Comparison of ENCODE assay signal across 9 mouse cellular contexts in genomic region chr1:74807551-74808071, GRCm38 (mm10). TPM values are rescaled to one million over a fixed set of nuclear protein-coding genes. Genes with fewer than 3 reads are reported as not detected.
DNase-seq lines count a peak whose midpoint lies in the region; ATAC-seq and TF ChIP-seq lines count a peak whose summit lies in the region.
"Had no signal": no experiment of that assay in that cellular context is flagged by ENCODE, and none has a peak within 500 bp of the region (broad histone marks: within the 10 kb centered on the region; RNA-seq: fewer than 3 reads in every experiment).

No protein-coding gene starts in this region.

- DNase-seq in liver, adult 2 months (ENCODE audit: extremely low read depth, low read depth, low spot score), result peak; percentile 82
- DNase-seq in liver, result no peak
- no peak for DNase-seq in left cerebral cortex, postnatal 25 days (ENCODE audit: low spot score in 2 of 2)
- DNase-seq in right cerebral cortex, postnatal 36 days (ENCODE audit: low spot score in 2 of 2), result no peak
- no peak for DNase-seq in left cerebral cortex, adult 18-20 months (ENCODE audit: low spot score in 2 of 2)

- no peak for TF ChIP-seq CTCF in liver, adult 2 months (IDR thresholded peaks at IDR 0.05; ENCODE audit: low read depth, low read length)
- TF ChIP-seq CTCF in olfactory bulb, adult 2 months (IDR thresholded peaks at IDR 0.05; ENCODE audit: insufficient read depth, low read depth, low read length), result no peak

- no peak overlapping the region for H3K9ac ChIP-seq in liver, adult 2 months (ENCODE audit: low read depth, low read length)
- H3K9ac ChIP-seq in embryonic facial prominence, embryonic 13.5 days, result peak overlapping the region; percentile 27; the same call in 1 of the 2 replicates
- H3K9ac ChIP-seq in intestine, embryonic 16.5 days (ENCODE audit: low read depth, low read length), result no peak overlapping the region

- no peak overlapping the region for H3K27ac ChIP-seq in liver, adult 2 months (replicated peaks; ENCODE audit: insufficient read depth, low read depth, low read length)
- H3K27ac ChIP-seq in embryonic facial prominence, embryonic 13.5 days, result peak overlapping the region; percentile 69
- no peak overlapping the region for H3K27ac ChIP-seq in intestine, embryonic 16.5 days (ENCODE audit: low read length)
- peak overlapping the region; percentile 33; the same call in 1 of the 2 replicates for H3K27ac ChIP-seq in olfactory bulb, adult 2 months (ENCODE audit: insufficient read depth, low read depth, low read length)

- peak; percentile 15; the same call in 1 of the 2 replicates for ATAC-seq in embryonic facial prominence, embryonic 13.5 days (ENCODE audit: insufficient number of reproducible peaks, insufficient read depth, low FRiP score, low TSS enrichment, low read depth)
- peak; percentile 7; the same call in 1 of the 2 replicates for ATAC-seq in intestine, embryonic 16.5 days

- peaks cover 7% of the 10 kb centered on the region; the same call in 1 of the 2 replicates for H3K27me3 ChIP-seq in liver, adult 2 months (ENCODE audit: control insufficient read depth, insufficient read depth, low read length)
- H3K27me3 ChIP-seq in embryonic facial prominence, embryonic 13.5 days, result peaks cover 88% of the 10 kb centered on the region
- peaks cover 62% of the 10 kb centered on the region for H3K27me3 ChIP-seq in intestine, embryonic 16.5 days (replicated peaks; ENCODE audit: control insufficient read depth, insufficient read depth, low read length)

- H3K36me3 ChIP-seq in liver, adult 2 months (ENCODE audit: control insufficient read depth, insufficient read depth, low read length), result no peaks in the 10 kb centered on the region
- H3K36me3 ChIP-seq in embryonic facial prominence, embryonic 13.5 days, result no peaks in the 10 kb centered on the region
- H3K36me3 ChIP-seq in intestine, embryonic 16.5 days (ENCODE audit: control insufficient read depth, insufficient read depth, low read length), result no peaks in the 10 kb centered on the region

- H3K4me2 ChIP-seq in embryonic facial prominence, embryonic 13.5 days, result peak overlapping the region; percentile 62
- H3K4me2 ChIP-seq in intestine, embryonic 16.5 days (ENCODE audit: low read depth, low read length), result 0 out of 2 replicates have a peak overlapping the region, but pooled peaks have one; percentile 5

- no peak overlapping the region for H3K4me3 ChIP-seq in liver, adult 2 months (ENCODE audit: insufficient read depth, low read depth, low read length)
- H3K4me3 ChIP-seq in embryonic facial prominence, embryonic 13.5 days, result peak overlapping the region; percentile 33
- H3K4me3 ChIP-seq in intestine, embryonic 16.5 days (ENCODE audit: low read length), result no peak overlapping the region
- no peak overlapping the region for H3K4me3 ChIP-seq in olfactory bulb, adult 2 months (ENCODE audit: insufficient read depth, low read depth, low read length)

- no peaks in the 10 kb centered on the region for H3K79me2 ChIP-seq in liver, adult 2 months (ENCODE audit: control insufficient read depth, insufficient read depth, low read length)

- no peaks in the 10 kb centered on the region for H3K9me3 ChIP-seq in embryonic facial prominence, embryonic 13.5 days
- no peaks in the 10 kb centered on the region for H3K9me3 ChIP-seq in intestine, embryonic 16.5 days (ENCODE audit: control insufficient read depth, low read length)

- peaks cover 7% of the 10 kb centered on the region for H3K4me1 ChIP-seq in liver, adult 2 months (ENCODE audit: control insufficient read depth, insufficient read depth, low read length)
- H3K4me1 ChIP-seq in embryonic facial prominence, embryonic 13.5 days, result peaks cover 56% of the 10 kb centered on the region
- peaks cover 21% of the 10 kb centered on the region for H3K4me1 ChIP-seq in intestine, embryonic 16.5 days (ENCODE audit: control insufficient read depth, insufficient read depth, low read length)
- H3K4me1 ChIP-seq in olfactory bulb, adult 2 months (ENCODE audit: control insufficient read depth, insufficient read depth, low read length), result peaks cover 39% of the 10 kb centered on the region

- WGBS in liver, adult 2 months, result 11% methylated on average over 23 of the region's 23 CpGs
- 4% methylated on average over 23 of the region's 23 CpGs for WGBS in embryonic facial prominence, embryonic 13.5 days
- WGBS in intestine, embryonic 16.5 days, result 5% methylated on average over 23 of the region's 23 CpGs
- 13% methylated on average over 23 of the region's 23 CpGs for WGBS in olfactory bulb, adult 2 months

- no peak for TF ChIP-seq POLR2A in liver, adult 2 months (IDR thresholded peaks at IDR 0.05; ENCODE audit: extremely low read depth, insufficient read depth, low read length)
- no peak for TF ChIP-seq POLR2A in olfactory bulb, adult 2 months (IDR thresholded peaks at IDR 0.05; ENCODE audit: insufficient read depth, low read depth, low read length)

- intact Hi-C loops in left cerebral cortex, postnatal 25 days (cut with DNase I), result loop anchor here (1.0 kb wide), 1 partner anchor 19 kb away; no protein-coding TSS in a partner anchor

RNA-seq across cellular contexts. Expression of gene Wnt10a, which starts 16.3 kb away (rescaled TPM):
- 1.0 TPM in 1 of 2 replicates, not detected in the other for total RNA-seq in liver, adult 2 months (2014; rRNA removed)
- not detected in 2 replicates for polyA plus RNA-seq in liver, adult 2 months (2012; rRNA removed)
- 5.4 and 6.9 TPM in 2 replicates for polyA plus RNA-seq in embryonic facial prominence, embryonic 13.5 days (2015; fragmentation: Nextera tagmentation; extraction: Ambion mirVana)
- 0.05 and 0.09 TPM in 2 replicates for polyA plus RNA-seq in intestine, embryonic 16.5 days (2015; fragmentation: Nextera tagmentation; extraction: Ambion mirVana)
- not detected in 2 replicates for polyA plus RNA-seq in olfactory bulb, adult 2 months (2012; ENCODE audit: insufficient read depth, insufficient read length, low replicate concordance, missing spikeins)
- 1 to 10 TPM; 6.6 to 9.4 TPM for total RNA-seq in left cerebral cortex, postnatal 25 days (2021)
- total RNA-seq in left cerebral cortex, adult 18-20 months (2021), result 10 to 100 TPM; 15.8 to 15.9 TPM
- polyA plus RNA-seq: liver, embryonic 16.5 days had no signal

RNA-seq across cellular contexts. Expression of gene Wnt6, which starts 35.9 kb away (rescaled TPM):
- not detected in 2 replicates for total RNA-seq in liver, adult 2 months (2014; rRNA removed)
- 0.05 and 0.28 TPM in 2 replicates for polyA plus RNA-seq in liver, adult 2 months (2012; rRNA removed)
- 49.1 and 55.5 TPM in 2 replicates for polyA plus RNA-seq in embryonic facial prominence, embryonic 13.5 days (2015; fragmentation: Nextera tagmentation; extraction: Ambion mirVana)
- 0.22 and 0.49 TPM in 2 replicates for polyA plus RNA-seq in intestine, embryonic 16.5 days (2015; fragmentation: Nextera tagmentation; extraction: Ambion mirVana)
- polyA plus RNA-seq in olfactory bulb, adult 2 months (2012; ENCODE audit: insufficient read depth, insufficient read length, low replicate concordance, missing spikeins), result not detected in 2 replicates
- 1 to 10 TPM; 2.2 to 3.5 TPM for total RNA-seq in left cerebral cortex, postnatal 25 days (2021)
- total RNA-seq in left cerebral cortex, adult 18-20 months (2021), result 1 to 10 TPM; 3.3 to 4.5 TPM

RNA-seq across cellular contexts. Expression of gene Cdk5r2, which starts 47.1 kb away (rescaled TPM):
- total RNA-seq in liver, adult 2 months (2014; rRNA removed), result not detected in 2 replicates
- not detected in 2 replicates for polyA plus RNA-seq in liver, adult 2 months (2012; rRNA removed)
- 0.10 and 0.14 TPM in 2 replicates for polyA plus RNA-seq in embryonic facial prominence, embryonic 13.5 days (2015; fragmentation: Nextera tagmentation; extraction: Ambion mirVana)
- polyA plus RNA-seq in intestine, embryonic 16.5 days (2015; fragmentation: Nextera tagmentation; extraction: Ambion mirVana), result 0.07 and 0.18 TPM in 2 replicates
- not detected in 2 replicates for polyA plus RNA-seq in olfactory bulb, adult 2 months (2012; ENCODE audit: insufficient read depth, insufficient read length, low replicate concordance, missing spikeins)
- total RNA-seq in left cerebral cortex, postnatal 25 days (2021), result 100 to 1,000 TPM; 441 to 447 TPM
- 100 to 1,000 TPM; 315 to 347 TPM for total RNA-seq in left cerebral cortex, adult 18-20 months (2021)
- polyA plus RNA-seq: liver, embryonic 16.5 days had no signal

RNA-seq across cellular contexts. Expression of gene Prkag3, which starts 58.6 kb away (rescaled TPM):
- total RNA-seq in liver, adult 2 months (2014; rRNA removed), result 0.07 and 0.28 TPM in 2 replicates
- polyA plus RNA-seq in liver, adult 2 months (2012; rRNA removed), result 0.02 TPM in 1 of 2 replicates, not detected in the other
- polyA plus RNA-seq in embryonic facial prominence, embryonic 13.5 days (2015; fragmentation: Nextera tagmentation; extraction: Ambion mirVana), result 0.25 and 0.35 TPM in 2 replicates
- 0.15 and 0.17 TPM in 2 replicates for polyA plus RNA-seq in intestine, embryonic 16.5 days (2015; fragmentation: Nextera tagmentation; extraction: Ambion mirVana)
- polyA plus RNA-seq in olfactory bulb, adult 2 months (2012; ENCODE audit: insufficient read depth, insufficient read length, low replicate concordance, missing spikeins), result not detected in 2 replicates
- total RNA-seq in left cerebral cortex, postnatal 25 days (2021), result not detected
- total RNA-seq in left cerebral cortex, adult 18-20 months (2021), result under 1 TPM; 0.12 to 0.51 TPM

Comparison
In these comparisons a context has a peak if more than half of its experiments do, and no peak if none do; other contexts are left out.
1. H3K27ac ChIP-seq: peak in embryonic facial prominence, embryonic 13.5 days (single experiment) and olfactory bulb, adult 2 months (single experiment); none in liver, adult 2 months (single experiment) and intestine, embryonic 16.5 days (single experiment).
2. RNA of gene Wnt6, which starts 35.9 kb away (polyA plus RNA-seq): 49.1 to 55.5 TPM in embryonic facial prominence, embryonic 13.5 days; 0.05 to 0.28 TPM in liver, adult 2 months, 0.22 to 0.49 TPM in intestine, embryonic 16.5 days and not detected in olfactory bulb, adult 2 months; every median in the first group is over 10 times any median in the second.